9 mouse cellular contexts compared by ENCODE assay signal in the genomic region with DNA sequence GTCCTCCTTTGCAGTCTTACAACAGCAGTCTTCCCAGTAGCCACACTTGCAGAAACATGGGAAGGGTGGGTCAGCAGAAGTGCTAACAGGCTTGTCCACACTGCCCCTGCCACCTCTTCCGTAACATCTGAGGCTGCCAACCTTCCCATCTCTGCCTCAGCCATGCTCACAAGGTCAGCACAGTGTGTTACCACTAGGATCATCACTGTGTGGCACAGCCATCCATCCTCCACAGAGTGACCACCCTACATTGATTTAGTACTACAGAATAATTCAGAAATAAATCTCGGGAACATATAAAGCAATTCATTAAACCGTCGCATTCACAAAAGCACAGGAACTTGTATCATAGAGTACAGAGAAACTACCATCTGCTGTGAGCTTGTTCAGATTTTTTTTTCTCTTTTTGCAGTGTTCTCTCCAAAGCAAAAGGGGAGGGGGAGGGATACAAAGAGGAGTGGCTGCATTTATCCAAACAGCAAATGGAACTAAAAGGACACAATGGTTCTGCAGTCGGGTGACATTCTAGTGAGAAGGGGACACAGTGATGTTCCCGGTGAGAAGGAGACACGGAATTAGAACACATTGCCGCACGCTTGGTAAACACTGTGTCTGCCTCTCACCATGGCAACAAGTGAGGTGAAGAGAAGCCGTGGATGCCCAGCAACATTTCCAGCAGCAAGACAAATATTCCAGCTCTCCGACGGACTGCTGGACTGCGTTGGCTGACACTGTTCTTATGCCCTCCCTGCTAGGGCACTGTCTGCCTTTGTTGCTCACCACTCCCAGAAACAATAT.
DNase-seq lines count a peak whose midpoint lies in the region; ATAC-seq and TF ChIP-seq lines count a peak whose summit lies in the region.
"Had no signal": no experiment of that assay in that cellular context is flagged by ENCODE, and none has a peak within 500 bp of the region (broad histone marks: within the 10 kb centered on the region; RNA-seq: fewer than 3 reads in every experiment).

No protein-coding gene starts in this region.

- H3K36me3 ChIP-seq in heart, embryonic 12.5 days, result no peaks in the 10 kb centered on the region
- H3K36me3 ChIP-seq in hindbrain, embryonic 10.5 days, result no peaks in the 10 kb centered on the region
- no peaks in the 10 kb centered on the region for H3K36me3 ChIP-seq in midbrain, embryonic 15.5 days (replicated peaks)
- no peaks in the 10 kb centered on the region for H3K36me3 ChIP-seq in kidney, adult 2 months (ENCODE audit: control insufficient read depth, insufficient read depth, low read length)
- H3K36me3 ChIP-seq: liver, embryonic 15.5 days had no signal

- peaks cover 48% of the 10 kb centered on the region for H3K4me1 ChIP-seq in heart, embryonic 12.5 days (replicated peaks)
- H3K4me1 ChIP-seq in hindbrain, embryonic 10.5 days (replicated peaks), result peaks cover 31% of the 10 kb centered on the region
- H3K4me1 ChIP-seq in midbrain, embryonic 15.5 days, result peaks cover 19% of the 10 kb centered on the region
- H3K4me1 ChIP-seq in kidney, adult 2 months (ENCODE audit: control insufficient read depth, insufficient read depth, low read length), result peaks cover 8% of the 10 kb centered on the region; the same call in 1 of the 2 replicates
- H3K4me1 ChIP-seq: liver, embryonic 15.5 days had no signal

- H3K9me3 ChIP-seq in heart, embryonic 12.5 days (replicated peaks), result no peaks in the 10 kb centered on the region
- no peaks in the 10 kb centered on the region for H3K9me3 ChIP-seq in hindbrain, embryonic 10.5 days
- no peaks in the 10 kb centered on the region for H3K9me3 ChIP-seq in midbrain, embryonic 15.5 days
- H3K9me3 ChIP-seq: liver, embryonic 15.5 days had no signal

- no peak overlapping the region for H3K9ac ChIP-seq in heart, embryonic 12.5 days
- no peak overlapping the region for H3K9ac ChIP-seq in midbrain, embryonic 15.5 days
- H3K9ac ChIP-seq: liver, embryonic 15.5 days had no signal

- H3K27me3 ChIP-seq in heart, embryonic 12.5 days (replicated peaks), result no peaks in the 10 kb centered on the region
- no peaks in the 10 kb centered on the region for H3K27me3 ChIP-seq in hindbrain, embryonic 10.5 days (ENCODE audit: insufficient read depth, poor library complexity, severe bottlenecking)
- no peaks in the 10 kb centered on the region for H3K27me3 ChIP-seq in midbrain, embryonic 15.5 days (replicated peaks)
- no peaks in the 10 kb centered on the region for H3K27me3 ChIP-seq in kidney, adult 2 months (replicated peaks; ENCODE audit: control insufficient read depth, insufficient read depth, low read length)
- H3K27me3 ChIP-seq: liver, embryonic 15.5 days had no signal

- H3K4me2 ChIP-seq in heart, embryonic 12.5 days, result no peak overlapping the region
- no peak overlapping the region for H3K4me2 ChIP-seq in midbrain, embryonic 15.5 days
- H3K4me2 ChIP-seq: liver, embryonic 15.5 days had no signal

- H3K4me3 ChIP-seq in heart, embryonic 12.5 days, result no peak overlapping the region
- H3K4me3 ChIP-seq in hindbrain, embryonic 10.5 days, result no peak overlapping the region
- no peak overlapping the region for H3K4me3 ChIP-seq in midbrain, embryonic 15.5 days
- H3K4me3 ChIP-seq in kidney, adult 2 months (ENCODE audit: insufficient read depth, low read depth, low read length), result no peak overlapping the region
- H3K4me3 ChIP-seq: liver, embryonic 15.5 days had no signal

- ATAC-seq in heart, embryonic 12.5 days (ENCODE audit: insufficient number of reproducible peaks, low FRiP score), result no peak
- ATAC-seq in midbrain, embryonic 15.5 days (replicated peaks), result peak; percentile 35

- 68% methylated on average over 13 of the region's 13 CpGs for WGBS in heart, embryonic 12.5 days
- 57% methylated on average over 13 of the region's 13 CpGs for whole genome bisulfite sequencing in hindbrain, embryonic 10.5 days
- WGBS in midbrain, embryonic 15.5 days, result 45% methylated on average over 13 of the region's 13 CpGs
- WGBS in kidney, adult 2 months, result 88% methylated on average over 13 of the region's 13 CpGs

- no peak for DNase-seq in heart, adult 11 months
- peak; percentile 55 for DNase-seq in brain, embryonic 14.5 days (ENCODE audit: low read depth)
- DNase-seq in hindbrain, embryonic 10.5 days (ENCODE audit: low spot score), result peak; percentile 18
- DNase-seq in kidney, adult 2 months, result no peak
- no peak for DNase-seq in thymus, postnatal 0 days (ENCODE audit: low spot score)
- DNase-seq: thymus, adult 18-20 months had no signal

- no peak for TF ChIP-seq POLR2A in brain, embryonic 14.5 days (IDR thresholded peaks at IDR 0.05; ENCODE audit: borderline replicate concordance, extremely low read depth, insufficient read depth, insufficient read length, poor library complexity, severe bottlenecking)
- no peak for TF ChIP-seq POLR2A in kidney, adult 2 months (IDR thresholded peaks at IDR 0.05; ENCODE audit: low read depth, low read length)

- TF ChIP-seq CTCF in brain, embryonic 14.5 days (IDR thresholded peaks at IDR 0.05; ENCODE audit: borderline replicate concordance, extremely low read depth, insufficient read depth, insufficient read length), result no peak
- no peak for TF ChIP-seq CTCF in kidney, adult 2 months (conservative IDR thresholded peaks at IDR 0.05; ENCODE audit: insufficient read depth, insufficient read length, low read depth, low read length)

- H3K27ac ChIP-seq in heart, embryonic 12.5 days (ENCODE audit: poor library complexity, severe bottlenecking), result peak overlapping the region; percentile 43; the same call in 1 of the 2 replicates
- 0 out of 2 replicates have a peak overlapping the region, but pooled peaks have one; percentile 16 for H3K27ac ChIP-seq in hindbrain, embryonic 10.5 days
- 0 out of 2 replicates have a peak overlapping the region, but pooled peaks have one; percentile 21 for H3K27ac ChIP-seq in midbrain, embryonic 15.5 days
- no peak overlapping the region for H3K27ac ChIP-seq in kidney, adult 2 months (ENCODE audit: insufficient read depth, low read depth, low read length)
- H3K27ac ChIP-seq: liver, embryonic 15.5 days had no signal

Comparison
In these comparisons a context has a peak if more than half of its experiments do, and no peak if none do; other contexts are left out.
1. DNase-seq: peak in brain, embryonic 14.5 days (single experiment) and hindbrain, embryonic 10.5 days (single experiment); none in heart, adult 11 months (single experiment), kidney, adult 2 months (single experiment) and thymus, postnatal 0 days (single experiment).